Mouse (Mus musculus): Measurements from ENCODE around the gene Ropn1l. TPM values are rescaled to one million over a fixed set of nuclear protein-coding genes. Genes with fewer than 3 reads are reported as not detected.

Gene Ropn1l
- polyA plus RNA-seq, 1 experiment from 2014 or later: 4.3 TPM

DNA sequence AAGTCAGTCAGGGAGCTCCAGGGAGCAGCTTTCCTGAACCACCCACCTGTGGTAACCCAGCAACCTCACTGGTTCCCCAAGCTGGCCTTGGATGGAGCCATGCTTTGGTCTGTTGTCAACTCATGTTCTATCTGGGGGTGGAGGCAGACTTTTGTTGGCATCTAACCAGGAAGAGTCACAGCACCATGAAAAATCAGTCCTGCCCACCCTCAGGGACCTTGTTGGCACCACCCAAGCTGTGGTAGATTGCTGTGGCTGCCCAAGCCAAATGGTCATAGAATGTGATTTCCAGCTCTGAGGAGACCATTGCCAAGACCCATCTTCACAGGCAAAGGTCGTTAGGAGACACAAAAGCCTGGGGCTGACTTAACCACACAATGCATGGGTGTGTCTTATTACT, 17.5 kb downstream of the Ropn1l start:
- Histone ChIP-seq H3K27me3 (ENCODE audit: poor library complexity, severe bottlenecking) (no peaks in the 10 kb centered on the region), H3K27ac (no peak overlapping the region), H3K36me3 (replicated peaks) (no peaks in the 10 kb centered on the region), H3K4me1 (no peaks in the 10 kb centered on the region), H3K4me3 (no peak overlapping the region), H3K9me3 (no peaks in the 10 kb centered on the region)
- no peak for DNase-seq (ENCODE audit: extremely low spot score, low spot score)
- WGBS: 53% methylated on average over 1 of the region's 1 CpGs

DNA sequence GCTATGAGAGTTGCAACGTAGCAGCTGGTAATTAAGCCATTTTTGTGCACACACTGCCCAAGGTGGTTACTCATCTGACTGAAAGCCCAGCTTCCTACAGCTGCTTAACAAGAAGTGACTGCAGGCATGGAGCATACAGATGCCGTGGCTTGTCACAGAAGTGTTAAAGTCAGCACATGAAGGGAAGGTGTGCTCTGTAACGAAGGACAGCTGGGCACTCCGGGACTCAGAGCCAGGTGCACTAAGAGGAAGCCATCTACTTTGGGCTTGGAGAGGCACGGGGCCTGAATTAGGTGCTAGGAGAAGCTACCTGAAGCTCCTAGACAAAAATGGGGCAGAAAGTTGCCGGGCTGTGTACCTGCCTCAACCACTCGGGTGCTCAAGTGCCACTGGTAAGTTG, 19.8 kb downstream of the Ropn1l start:
- Histone ChIP-seq H3K27ac (no peak overlapping the region), H3K36me3 (replicated peaks) (no peaks in the 10 kb centered on the region), H3K27me3 (ENCODE audit: poor library complexity, severe bottlenecking) (no peaks in the 10 kb centered on the region), H3K4me3 (no peak overlapping the region), H3K4me1 (peaks cover 13% of the 10 kb centered on the region), H3K9me3 (no peaks in the 10 kb centered on the region)
- WGBS: 86% methylated on average over 7 of the region's 7 CpGs
- DNase-seq (ENCODE audit: extremely low spot score, low spot score): no peak

DNA sequence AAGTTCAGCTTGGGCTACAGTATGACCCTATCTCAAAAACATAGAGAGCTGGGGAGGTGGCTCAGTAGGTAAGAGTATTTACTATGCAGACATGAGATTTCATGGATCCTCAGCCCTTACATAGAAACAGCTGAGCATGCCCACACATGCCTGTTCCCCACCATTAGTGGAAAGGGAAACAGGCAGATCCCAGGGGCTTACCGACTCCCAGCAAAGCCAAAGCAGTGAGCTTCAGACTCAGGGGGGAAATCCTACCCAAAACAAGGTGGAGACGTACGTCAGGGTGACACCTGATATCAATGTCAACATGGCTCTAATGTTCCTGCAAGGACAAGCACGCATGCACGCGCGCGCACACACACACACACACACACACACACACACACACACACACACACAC, 21.7 kb downstream of the Ropn1l start:
- H3K4me1 ChIP-seq: peaks cover 13% of the 10 kb centered on the region
- no peaks in the 10 kb centered on the region for H3K27me3 ChIP-seq (ENCODE audit: poor library complexity, severe bottlenecking)
- H3K9me3 ChIP-seq: no peaks in the 10 kb centered on the region
- H3K27ac ChIP-seq: no peak overlapping the region
- no peak for DNase-seq (ENCODE audit: extremely low spot score, low spot score)
- H3K4me3 ChIP-seq: no peak overlapping the region
- 85% methylated on average over 8 of the region's 8 CpGs for WGBS
- H3K36me3 ChIP-seq (replicated peaks): no peaks in the 10 kb centered on the region

DNA sequence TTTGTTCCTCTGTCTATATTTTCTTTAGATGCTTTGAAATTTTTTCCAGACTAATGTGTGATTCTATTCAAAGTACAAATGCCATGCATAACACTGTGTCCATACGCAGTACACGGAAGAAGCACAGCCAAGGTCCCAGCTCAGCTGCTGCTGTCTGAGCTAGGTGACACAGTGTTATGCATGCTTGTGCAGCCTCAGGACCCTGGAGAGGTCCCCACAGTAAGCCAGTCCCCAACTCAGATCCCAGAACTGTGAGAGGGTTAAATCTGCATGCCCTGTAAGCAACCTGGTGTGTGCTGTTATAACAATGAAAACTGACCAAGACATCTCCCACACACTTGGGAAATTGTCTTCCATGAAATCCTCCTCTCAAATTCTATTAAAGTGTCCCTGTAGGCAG, 23.5 kb downstream of the Ropn1l start:
- Histone ChIP-seq H3K27ac (no peak overlapping the region), H3K9me3 (no peaks in the 10 kb centered on the region), H3K27me3 (ENCODE audit: poor library complexity, severe bottlenecking) (no peaks in the 10 kb centered on the region), H3K36me3 (replicated peaks) (no peaks in the 10 kb centered on the region), H3K4me3 (no peak overlapping the region), H3K4me1 (peaks cover 19% of the 10 kb centered on the region)
- no peak for DNase-seq (ENCODE audit: extremely low spot score, low spot score)
- 90% methylated on average over 2 of the region's 2 CpGs for WGBS

DNA sequence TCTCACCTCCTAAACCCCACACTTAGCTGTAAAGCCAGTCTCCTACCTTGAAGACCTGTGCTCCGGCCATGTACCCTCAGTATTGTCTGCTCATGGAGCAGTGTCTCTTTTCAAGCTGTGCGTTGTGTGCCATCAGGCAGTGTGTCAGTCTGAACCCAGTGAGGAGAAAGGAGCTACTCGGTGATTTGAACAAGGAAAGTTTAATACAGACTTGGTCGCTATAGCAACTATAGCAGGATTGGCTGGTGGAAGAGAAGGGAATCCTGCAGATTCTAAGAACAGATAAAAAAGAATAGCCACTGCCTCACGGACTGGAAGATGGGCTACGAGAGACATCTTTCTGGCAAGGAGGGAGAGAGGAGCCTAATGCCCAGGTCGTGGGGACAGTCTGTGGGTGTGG, 24.1 kb downstream of the Ropn1l start:
- H3K27ac ChIP-seq: no peak overlapping the region
- H3K27me3 ChIP-seq (ENCODE audit: poor library complexity, severe bottlenecking): no peaks in the 10 kb centered on the region
- no peak overlapping the region for H3K4me3 ChIP-seq
- 80% methylated on average over 7 of the region's 7 CpGs for WGBS
- H3K4me1 ChIP-seq: peaks cover 19% of the 10 kb centered on the region
- no peaks in the 10 kb centered on the region for H3K36me3 ChIP-seq (replicated peaks)
- H3K9me3 ChIP-seq: no peaks in the 10 kb centered on the region
- no peak for DNase-seq (ENCODE audit: extremely low spot score, low spot score)

DNA sequence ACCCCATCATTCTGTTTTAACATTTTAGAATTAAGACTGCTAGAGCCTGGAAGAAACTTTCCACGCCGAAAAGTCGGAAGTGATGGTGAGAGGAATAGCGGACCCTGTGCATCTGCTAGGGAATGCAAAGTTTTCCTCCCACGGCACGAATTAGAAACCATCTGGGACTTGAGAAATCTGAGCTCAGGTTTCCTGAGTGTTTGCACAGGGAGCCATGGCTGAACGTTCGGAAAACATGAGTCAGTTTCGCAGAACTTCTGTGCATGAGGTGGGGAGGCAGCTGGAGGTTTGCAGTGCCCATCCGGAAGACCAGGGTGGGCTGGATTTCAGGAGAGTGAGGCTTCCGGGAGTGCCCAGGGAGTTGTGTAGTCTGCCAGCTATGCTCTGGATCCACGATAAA, 25.0 kb downstream of the Ropn1l start:
- H3K9me3 ChIP-seq: no peaks in the 10 kb centered on the region
- WGBS: 81% methylated on average over 12 of the region's 12 CpGs
- peaks cover 19% of the 10 kb centered on the region for H3K4me1 ChIP-seq
- H3K36me3 ChIP-seq (replicated peaks): no peaks in the 10 kb centered on the region
- H3K27me3 ChIP-seq (ENCODE audit: poor library complexity, severe bottlenecking): no peaks in the 10 kb centered on the region
- H3K27ac ChIP-seq: no peak overlapping the region
- no peak for DNase-seq (ENCODE audit: extremely low spot score, low spot score)
- H3K4me3 ChIP-seq: no peak overlapping the region

DNA sequence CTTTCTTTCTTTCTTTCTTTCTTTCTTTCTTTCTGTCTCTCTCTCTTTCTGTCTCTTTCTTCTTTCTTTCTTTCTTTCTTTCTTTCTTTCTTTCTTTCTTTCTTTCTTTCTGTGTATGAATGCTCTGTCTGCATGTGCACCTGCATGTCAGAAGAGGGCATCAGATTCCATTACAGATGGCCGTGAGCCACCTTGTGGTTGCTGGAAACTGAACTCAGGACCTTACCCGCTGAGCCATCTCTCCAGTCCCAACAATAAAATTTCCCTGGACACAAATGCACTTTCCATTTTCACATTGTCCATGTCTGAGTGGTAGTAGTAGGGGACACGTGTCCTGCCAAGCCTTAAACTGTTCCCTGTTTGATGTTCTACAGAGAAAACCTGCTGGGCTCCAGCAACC, 26.1 kb downstream of the Ropn1l start:
- WGBS: 70% methylated on average over 3 of the region's 3 CpGs
- no peaks in the 10 kb centered on the region for H3K27me3 ChIP-seq (ENCODE audit: poor library complexity, severe bottlenecking)
- H3K27ac ChIP-seq: no peak overlapping the region
- H3K9me3 ChIP-seq: no peaks in the 10 kb centered on the region
- H3K4me3 ChIP-seq: no peak overlapping the region
- H3K4me1 ChIP-seq: peaks cover 19% of the 10 kb centered on the region
- DNase-seq (ENCODE audit: extremely low spot score, low spot score): no peak
- no peaks in the 10 kb centered on the region for H3K36me3 ChIP-seq (replicated peaks)

- 62% methylated on average over 8 of the region's 8 CpGs for whole genome bisulfite sequencing
- Histone ChIP-seq H3K4me3 (no peak overlapping the region), H3K27ac (no peak overlapping the region), H3K4me1 (peaks cover 19% of the 10 kb centered on the region), H3K27me3 (ENCODE audit: poor library complexity, severe bottlenecking) (no peaks in the 10 kb centered on the region), H3K36me3 (replicated peaks) (no peaks in the 10 kb centered on the region), H3K9me3 (no peaks in the 10 kb centered on the region)
- no peak for DNase-seq (ENCODE audit: extremely low spot score, low spot score)
Measured at GRCm38 (mm10) chr15:31426066-31426706, 27.4 kb downstream of the Ropn1l start.

GRCm38 (mm10) chr15:31422649-31423369, 30.7 kb downstream of the Ropn1l start:
- H3K27ac ChIP-seq: no peak overlapping the region
- 74% methylated on average over 7 of the region's 7 CpGs for WGBS

GRCm38 (mm10) chr15:31419037-31419436, 34.5 kb downstream of the Ropn1l start:
- peak; percentile 39 for DNase-seq (ENCODE audit: extremely low spot score, low spot score)
- Histone ChIP-seq H3K4me1 (peaks cover 14% of the 10 kb centered on the region; the same call in 1 of the 2 replicates), H3K27me3 (ENCODE audit: poor library complexity, severe bottlenecking) (no peaks in the 10 kb centered on the region; the same call in 1 of the 2 replicates), H3K36me3 (replicated peaks) (no peaks in the 10 kb centered on the region), H3K9me3 (no peaks in the 10 kb centered on the region), H3K4me3 (no peak overlapping the region), H3K27ac (no peak overlapping the region)
- WGBS: 51% methylated on average over 9 of the region's 9 CpGs

More at GRCm38 (mm10) chr15:31422649-31423369, 30.7 kb downstream of the Ropn1l start:
- Histone ChIP-seq H3K4me1 (peaks cover 10% of the 10 kb centered on the region), H3K27me3 (ENCODE audit: poor library complexity, severe bottlenecking) (no peaks in the 10 kb centered on the region; the same call in 1 of the 2 replicates), H3K9me3 (no peaks in the 10 kb centered on the region), H3K4me3 (no peak overlapping the region), H3K36me3 (replicated peaks) (no peaks in the 10 kb centered on the region)
- no peak for DNase-seq (ENCODE audit: extremely low spot score, low spot score)

- no peak for DNase-seq (ENCODE audit: extremely low spot score, low spot score)
- WGBS: 27% methylated on average over 7 of the region's 7 CpGs
- H3K36me3 ChIP-seq (replicated peaks): no peaks in the 10 kb centered on the region
Measured at GRCm38 (mm10) chr15:31418686-31419024, 34.9 kb downstream of the Ropn1l start.

DNA sequence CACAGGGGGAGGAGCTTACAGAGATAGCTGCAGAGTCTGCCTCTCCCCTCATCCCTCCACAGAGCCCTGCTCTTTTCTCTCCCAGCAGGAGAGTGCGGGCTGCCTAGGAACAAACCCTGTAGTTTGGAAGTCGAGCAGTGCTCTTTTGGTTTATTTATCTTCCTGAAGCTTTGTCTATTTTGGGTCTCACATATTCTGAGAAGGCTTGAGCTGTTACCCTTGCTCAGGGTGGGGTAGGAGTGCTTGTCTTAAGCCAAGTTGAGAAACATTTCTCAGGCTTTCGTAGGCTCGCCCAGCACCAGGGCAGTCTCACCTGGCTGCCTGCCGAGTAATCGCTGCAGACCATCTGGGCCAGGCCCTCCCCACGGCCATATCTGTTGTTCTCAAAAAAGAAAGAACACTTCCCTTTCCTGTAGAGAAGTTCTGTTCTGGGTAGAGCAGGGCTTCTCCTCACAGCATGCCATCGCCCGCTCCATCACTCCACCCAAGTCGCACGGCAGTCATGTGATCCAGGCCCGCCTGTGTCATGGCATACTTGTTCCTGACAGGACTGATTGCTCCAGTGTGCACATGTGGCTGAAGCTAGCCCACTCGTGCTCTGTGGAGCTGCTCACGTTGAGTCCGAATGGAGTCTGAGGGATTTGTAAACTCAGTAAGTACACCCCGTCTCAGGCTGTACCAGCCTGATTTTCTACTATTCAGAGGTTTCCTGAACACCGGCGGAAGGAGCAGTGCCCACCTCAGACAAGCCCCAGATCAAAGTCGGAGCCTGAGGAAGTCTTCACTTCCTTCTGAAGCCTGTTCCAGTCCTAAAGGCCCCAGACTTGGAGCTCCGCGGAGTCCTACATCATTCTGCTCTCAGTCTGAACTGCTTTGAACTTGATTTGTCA, 35.5 kb downstream of the Ropn1l start:
- no peaks in the 10 kb centered on the region for H3K9me3 ChIP-seq
- no peak overlapping the region for H3K4me3 ChIP-seq
- no peaks in the 10 kb centered on the region; the same call in 1 of the 2 replicates for H3K27me3 ChIP-seq (ENCODE audit: poor library complexity, severe bottlenecking)
- no peak for DNase-seq (ENCODE audit: extremely low spot score, low spot score)
- H3K36me3 ChIP-seq (replicated peaks): no peaks in the 10 kb centered on the region
- 69% methylated on average over 21 of the region's 21 CpGs for WGBS
- peak overlapping the region; percentile 27; the same call in 1 of the 2 replicates for H3K27ac ChIP-seq
- H3K4me1 ChIP-seq: peaks cover 16% of the 10 kb centered on the region

More at GRCm38 (mm10) chr15:31418686-31419024, 34.9 kb downstream of the Ropn1l start:
- no peaks in the 10 kb centered on the region; the same call in 1 of the 2 replicates for H3K27me3 ChIP-seq (ENCODE audit: poor library complexity, severe bottlenecking)
- H3K27ac ChIP-seq: no peak overlapping the region
- H3K9me3 ChIP-seq: no peaks in the 10 kb centered on the region
- H3K4me3 ChIP-seq: no peak overlapping the region
- peaks cover 14% of the 10 kb centered on the region; the same call in 1 of the 2 replicates for H3K4me1 ChIP-seq
